Mouse (Mus musculus): ENCODE data around the gene Ppp1r9a.

- TF ChIP-seq POLR2A (IDR thresholded peaks at IDR 0.05; ENCODE audit: borderline replicate concordance, extremely low read depth, insufficient read depth, insufficient read length, poor library complexity, severe bottlenecking) (no peak), CTCF (IDR thresholded peaks at IDR 0.05; ENCODE audit: borderline replicate concordance, extremely low read depth, insufficient read depth, insufficient read length) (no peak)
Measured at GRCm38 (mm10) chr6:4956651-4957050, 53.9 kb downstream of the Ppp1r9a start.
